Mouse (Mus musculus): ENCODE measurements around the gene C130050O18Rik.

GRCm38 (mm10) chr5:139418110-139418509 is 13.0 kb downstream of the C130050O18Rik start:
- no peak for TF ChIP-seq TAL1 (IDR thresholded peaks at IDR 0.05; ENCODE audit: low read length)
- TF ChIP-seq GATA1 (IDR thresholded peaks at IDR 0.05; ENCODE audit: low read length) = no peak

Data from erythroblast, embryonic 14.5 days (primary cell).